Mouse (Mus musculus): Measurements from ENCODE around the gene Qars.

The Qars gene

GRCm38 (mm10) chr9:108540846-108541245 lies 33.3 kb downstream of the Qars start:
- DNase-seq: no peak

GRCm38 (mm10) chr9:108545986-108546385 lies 38.5 kb downstream of the Qars start:
- no peak for DNase-seq

GRCm38 (mm10) chr9:108546875-108547274 lies 39.4 kb downstream of the Qars start:
- no peak for DNase-seq

GRCm38 (mm10) chr9:108559169-108559568 lies 51.7 kb downstream of the Qars start:
- DNase-seq: no peak

- DNase-seq: peak; percentile 89 to 91
Observed at GRCm38 (mm10) chr9:108560227-108560841, 52.8 kb downstream of the Qars start, which contains the start of gene Impdh2. Impdh2 (plus strand) TSS chr9:108560286.

GRCm38 (mm10) chr9:108563671-108564070 lies 56.2 kb downstream of the Qars start:
- DNase-seq: no peak

- no peak for DNase-seq
Observed at GRCm38 (mm10) chr9:108564131-108564530, 56.6 kb downstream of the Qars start.

All from cerebellum, postnatal 36 days (tissue).